Mouse (Mus musculus): ENCODE measurements around the gene Ccpg1.

DNA sequence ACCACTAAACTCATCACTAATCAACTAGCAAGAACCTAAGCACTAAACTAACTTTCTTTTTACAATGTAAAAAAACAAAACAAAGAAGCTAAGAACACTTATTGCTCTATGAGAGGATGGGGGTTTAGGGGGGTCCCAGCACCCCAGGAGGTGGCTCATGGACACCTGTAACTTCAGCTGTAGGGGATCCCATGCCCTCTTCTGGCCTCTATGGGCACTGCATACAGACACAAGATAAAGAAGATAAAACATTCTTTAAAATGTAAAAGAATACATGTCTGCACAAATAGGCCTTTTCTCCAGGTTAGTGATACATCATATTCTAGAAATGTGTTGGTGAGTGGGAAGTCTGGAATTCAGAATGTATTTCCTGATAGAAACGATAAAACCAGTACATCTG is 48.2 kb downstream of the Ccpg1 start:
- TF ChIP-seq CTCF (IDR thresholded peaks at IDR 0.05; ENCODE audit: borderline replicate concordance, extremely low read depth, insufficient read depth, insufficient read length) (0 out of 2 replicates have a peak, but pooled peaks have one; percentile 6), POLR2A (IDR thresholded peaks at IDR 0.05; ENCODE audit: borderline replicate concordance, extremely low read depth, insufficient read depth, insufficient read length, poor library complexity, severe bottlenecking) (no peak)
